Mouse (Mus musculus) urinary bladder, postnatal 0 days (tissue): ENCODE measurements around the gene Hip1r. TPM values are rescaled to one million over a fixed set of nuclear protein-coding genes. Genes with fewer than 3 reads are reported as not detected.

Experiments
- microRNA-seq: library from miRNA; unstranded; fragments of <30 nt; microRNA quantifications from one replicate; pipeline ENCODE4, GENCODE M21; 2016
- polyA plus RNA-seq: library from polyadenylated mRNA; unstranded; fragments of >200 nt; fragmentation: Nextera tagmentation; extraction: Ambion mirVana; gene quantifications from 2 replicates; pipeline ENCODE4 v1.2.1, GENCODE M21; 2015

Hip1r gene
- 52.0 and 72.7 TPM in 2 replicates for polyA plus RNA-seq

GRCm38 (mm10) chr5:123973299-123974178, at the start of gene Hip1r:
Hip1r (plus strand) TSS chr5:123973628.

GRCm38 (mm10) chr5:123927118-123927517, 46.3 kb upstream of the Hip1r start, which contains the start of gene Gm43518:
Gm43518 (plus strand) TSS chr5:123927418.

GRCm38 (mm10) chr5:123930508-123930989, 42.9 kb upstream of the Hip1r start, which contains the start of gene Ccdc62:
Ccdc62 (plus strand) TSS chr5:123930679.

GRCm38 (mm10) chr5:124032001-124032508, 58.6 kb downstream of the Hip1r start, which contains the start of gene Vps37b:
Vps37b (minus strand) TSS chr5:124032270.

Small RNAs within 50 kb of the gene (microRNA-seq; reads per million reads assigned to microRNA genes)
- gene Mir7032 = 2.5 reads per million

Other genes with a start within 250 kb of the Hip1r start
- gene Rsrc2, start 224.2 kb upstream of the Hip1r start, polyA plus RNA-seq = 56.9 and 68.2 TPM in 2 replicates
- 8.0 and 12.9 TPM in 2 replicates for gene Kntc1, start 223.9 kb upstream of the Hip1r start, polyA plus RNA-seq
- gene Hcar2, start 108.1 kb upstream of the Hip1r start, polyA plus RNA-seq = 1.6 and 5.8 TPM in 2 replicates
- 4.4 and 5.1 TPM in 2 replicates for gene Hcar1, start 93.6 kb upstream of the Hip1r start, polyA plus RNA-seq
- 77.7 and 104 TPM in 2 replicates for gene Denr, start 66.5 kb upstream of the Hip1r start, polyA plus RNA-seq
- gene Gm43518, start 46.2 kb upstream of the Hip1r start, polyA plus RNA-seq = 1.1 and 1.9 TPM in 2 replicates
- 4.6 and 6.0 TPM in 2 replicates for gene Ccdc62, start 42.9 kb upstream of the Hip1r start, polyA plus RNA-seq
- 35.9 and 39.0 TPM in 2 replicates for gene Vps37b, start 58.6 kb downstream of the Hip1r start, polyA plus RNA-seq
- 1.5 and 1.6 TPM in 2 replicates for gene Abcb9, start 122.2 kb downstream of the Hip1r start, polyA plus RNA-seq
- gene Ogfod2, start 138.7 kb downstream of the Hip1r start, polyA plus RNA-seq = 16.7 and 17.0 TPM in 2 replicates
- gene Arl6ip4, start 142.5 kb downstream of the Hip1r start, polyA plus RNA-seq = 75.0 and 80.1 TPM in 2 replicates